Mouse (Mus musculus) midbrain, embryonic 11.5 days (tissue): Measurements from ENCODE around the gene Higd2a. TPM values are rescaled to one million over a fixed set of nuclear protein-coding genes. Genes with fewer than 3 reads are reported as not detected.

Experiments used
- ATAC-seq: fragments of 200-750 bp; cut with Nextera tagmentation; 2 replicates; pipeline ENCODE4 v1.8.0; 2017; ENCODE audit warnings: moderate TSS enrichment, moderate library complexity; ENCODE audit not compliant: low FRiP score
- DNase-seq: peaks from one replicate; pipeline ENCODE4 v3.0.0; 2015; ENCODE audit warnings: low spot score; ENCODE audit errors: missing footprints
- H3K27ac ChIP-seq: fragments of 300-500 bp; sonication (generic); 2 replicates; pipeline ENCODE4 v1.5.1; 2014; ENCODE audit warnings: low read depth, low read length
- H3K27me3 ChIP-seq: fragments of 300-500 bp; sonication (generic); 2 replicates; pipeline ENCODE4 v1.6.1; 2014; ENCODE audit warnings: mild to moderate bottlenecking, low read length, moderate library complexity, mixed read lengths; ENCODE audit not compliant: control insufficient read depth, insufficient read depth
- H3K36me3 ChIP-seq: fragments of 300-500 bp; sonication (generic); 2 replicates; pipeline ENCODE4 v1.6.1; 2014; ENCODE audit warnings: mild to moderate bottlenecking, low read length, moderate library complexity, mixed read lengths; ENCODE audit not compliant: control insufficient read depth, insufficient read depth
- H3K4me1 ChIP-seq: fragments of 300-500 bp; sonication (generic); 2 replicates; pipeline ENCODE4 v1.6.1; 2014; ENCODE audit warnings: low read length; ENCODE audit not compliant: control insufficient read depth, insufficient read depth
- H3K4me2 ChIP-seq: fragments of 300-500 bp; sonication (generic); 2 replicates; pipeline ENCODE4 v1.6.1; 2014; ENCODE audit warnings: mild to moderate bottlenecking, moderate library complexity
- H3K4me3 ChIP-seq: fragments of 300-500 bp; sonication (generic); 2 replicates; pipeline ENCODE4 v1.5.1; 2014; ENCODE audit warnings: low read depth, low read length
- H3K9ac ChIP-seq: fragments of 300-500 bp; sonication (generic); 2 replicates; pipeline ENCODE4 v1.6.1; 2014; ENCODE audit warnings: low read length
- H3K9me3 ChIP-seq: fragments of 300-500 bp; sonication (generic); 2 replicates; pipeline ENCODE4 v1.6.1; 2016; ENCODE audit warnings: low read length; ENCODE audit not compliant: control insufficient read depth
- WGBS: fragments of 180-500 bp; shearing (Covaris S2); extraction: QIAGEN DNeasy Blood & Tissue Kit; methylation state at CpG from one replicate; pipeline ENCODE4 v1.1.7; 2014; 5-methylcytosine and 5-hydroxymethylcytosine counted together
- polyA plus RNA-seq: library from polyadenylated mRNA; unstranded; fragments of >200 nt; fragmentation: Nextera tagmentation; extraction: Ambion mirVana; gene quantifications from 2 replicates; pipeline ENCODE4 v1.2.1, GENCODE M21; 2014

Gene Higd2a
- polyA plus RNA-seq, 1 experiment from 2014 or later = 164 TPM

- Histone ChIP-seq H3K4me2 (peak within 1 kb of the TSS; percentile 97), H3K4me1 (peaks cover 8% of the 10 kb centered on the region), H3K27ac (peak within 1 kb of the TSS; percentile 53; the same call in 1 of the 2 replicates), H3K9me3 (no peaks in the 10 kb centered on the region), H3K27me3 (no peaks in the 10 kb centered on the region), H3K36me3 (peaks cover 4% of the 10 kb centered on the region; the same call in 1 of the 2 replicates), H3K4me3 (peak within 1 kb of the TSS; percentile 94), H3K9ac (peak within 1 kb of the TSS; percentile 91)
- WGBS = 0% methylated on average over 55 of the region's 55 CpGs
- DNase-seq (peak; percentile 97), ATAC-seq (peak; percentile 96)
These were observed 15.0 kb upstream of the Higd2a start, which contains the start of gene Arl10 for GRCm38 (mm10) chr13:54574854-54575481. Gene Arl10, plus strand, starts transcription at chr13:54575015.

DNA sequence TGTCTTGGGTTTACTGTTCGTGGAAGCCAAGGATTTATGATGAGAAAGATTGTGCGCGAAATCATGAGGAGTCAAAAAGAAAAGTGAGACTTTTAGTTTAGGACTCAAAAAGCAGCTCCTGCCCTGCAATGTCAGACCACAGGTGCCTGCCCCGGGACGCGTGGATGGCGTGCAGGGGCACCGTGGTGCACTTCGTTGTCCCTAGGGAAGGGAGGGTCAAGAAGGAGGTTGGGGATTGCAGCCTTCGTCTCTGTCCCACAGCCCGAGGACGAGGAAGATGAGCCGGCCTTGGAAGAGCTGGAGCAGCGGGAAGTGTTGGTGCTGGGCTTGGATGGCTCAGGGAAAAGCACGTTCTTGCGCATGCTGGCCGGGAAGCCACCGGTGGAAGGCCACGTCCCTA, 14.5 kb upstream of the Higd2a start:
- DNase-seq (no peak), ATAC-seq (peak; percentile 38; the same call in 1 of the 2 replicates)
- Histone ChIP-seq H3K4me1 (peaks cover 8% of the 10 kb centered on the region), H3K4me3 (peak overlapping the region; percentile 94), H3K36me3 (peaks cover 4% of the 10 kb centered on the region; the same call in 1 of the 2 replicates), H3K27ac (peak overlapping the region; percentile 53; the same call in 1 of the 2 replicates), H3K9me3 (no peaks in the 10 kb centered on the region), H3K27me3 (no peaks in the 10 kb centered on the region), H3K9ac (peak overlapping the region; percentile 91), H3K4me2 (peak overlapping the region; percentile 97)
- WGBS = 4% methylated on average over 19 of the region's 19 CpGs

- no peak overlapping the region for H3K9ac ChIP-seq
- no peaks in the 10 kb centered on the region for H3K9me3 ChIP-seq
- ATAC-seq = no peak
- no peaks in the 10 kb centered on the region for H3K27me3 ChIP-seq
- no peak overlapping the region for H3K4me3 ChIP-seq
- WGBS = 85% methylated on average over 21 of the region's 21 CpGs
- DNase-seq = no peak
- H3K4me1 ChIP-seq = peaks cover 8% of the 10 kb centered on the region
- no peak overlapping the region for H3K27ac ChIP-seq
- peaks cover 16% of the 10 kb centered on the region for H3K36me3 ChIP-seq
- no peak overlapping the region for H3K4me2 ChIP-seq
These were observed 12.1 kb upstream of the Higd2a start for GRCm38 (mm10) chr13:54577652-54578507.

DNA sequence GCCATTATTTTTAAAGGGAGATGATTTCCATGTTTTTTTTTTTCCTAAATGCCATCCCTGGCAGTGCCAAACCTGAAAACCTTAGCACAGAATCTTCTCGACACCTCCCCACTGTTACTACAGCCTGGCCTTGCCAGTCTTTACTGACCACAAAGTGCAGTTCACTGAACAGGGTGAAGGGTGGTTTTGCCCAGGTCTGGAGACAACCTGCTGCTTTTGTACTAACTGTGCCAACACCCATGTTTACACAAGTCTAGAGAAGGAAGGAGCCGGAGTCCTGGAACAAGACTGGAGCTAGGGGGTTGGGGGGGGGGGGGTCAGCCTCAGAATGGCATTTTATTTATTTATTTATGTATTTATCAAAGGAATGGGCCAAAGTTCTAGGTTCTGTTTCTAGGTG, 8.6 kb upstream of the Higd2a start:
- Histone ChIP-seq H3K9me3 (no peaks in the 10 kb centered on the region), H3K4me3 (no peak overlapping the region), H3K36me3 (peaks cover 28% of the 10 kb centered on the region), H3K4me2 (no peak overlapping the region), H3K4me1 (no peaks in the 10 kb centered on the region), H3K27ac (no peak overlapping the region), H3K9ac (no peak overlapping the region), H3K27me3 (no peaks in the 10 kb centered on the region)
- no peak for ATAC-seq
- DNase-seq = no peak
- 85% methylated on average over 2 of the region's 2 CpGs for WGBS

DNA sequence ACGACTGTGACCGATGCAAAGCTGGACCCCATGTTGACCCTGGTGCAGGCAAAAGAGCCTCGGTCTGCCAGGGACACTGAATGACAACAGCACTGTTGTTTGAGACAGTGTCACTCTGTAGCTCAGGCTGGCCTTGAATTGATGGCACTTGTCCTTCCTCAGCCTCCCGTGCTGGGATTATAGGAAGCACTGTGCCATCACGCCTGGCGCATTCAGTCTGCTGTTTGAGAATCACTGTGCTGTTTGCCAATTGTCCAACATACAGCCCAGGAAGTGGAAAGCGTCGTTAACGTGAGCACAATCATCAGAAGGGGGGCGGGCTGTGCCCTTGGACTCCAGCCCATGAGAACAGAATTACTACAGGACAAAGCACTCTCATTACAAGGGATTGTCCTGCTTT, 7.9 kb upstream of the Higd2a start:
- H3K4me1 ChIP-seq = no peaks in the 10 kb centered on the region
- H3K4me3 ChIP-seq = no peak overlapping the region
- H3K4me2 ChIP-seq = no peak overlapping the region
- WGBS = 88% methylated on average over 10 of the region's 10 CpGs
- DNase-seq = no peak
- H3K36me3 ChIP-seq = peaks cover 31% of the 10 kb centered on the region
- no peak overlapping the region for H3K27ac ChIP-seq
- H3K27me3 ChIP-seq = no peaks in the 10 kb centered on the region
- no peaks in the 10 kb centered on the region for H3K9me3 ChIP-seq
- ATAC-seq = no peak
- H3K9ac ChIP-seq = no peak overlapping the region

- ATAC-seq (no peak), DNase-seq (no peak)
- H3K9ac ChIP-seq = no peak overlapping the region
- H3K27ac ChIP-seq = no peak overlapping the region
- no peaks in the 10 kb centered on the region for H3K9me3 ChIP-seq
- H3K4me2 ChIP-seq = no peak overlapping the region
- peaks cover 27% of the 10 kb centered on the region for H3K36me3 ChIP-seq
- 87% methylated on average over 5 of the region's 5 CpGs for WGBS
- H3K4me3 ChIP-seq = no peak overlapping the region
- no peaks in the 10 kb centered on the region for H3K27me3 ChIP-seq
- H3K4me1 ChIP-seq = no peaks in the 10 kb centered on the region
These were observed 7.1 kb upstream of the Higd2a start for GRCm38 (mm10) chr13:54582860-54583259.

DNA sequence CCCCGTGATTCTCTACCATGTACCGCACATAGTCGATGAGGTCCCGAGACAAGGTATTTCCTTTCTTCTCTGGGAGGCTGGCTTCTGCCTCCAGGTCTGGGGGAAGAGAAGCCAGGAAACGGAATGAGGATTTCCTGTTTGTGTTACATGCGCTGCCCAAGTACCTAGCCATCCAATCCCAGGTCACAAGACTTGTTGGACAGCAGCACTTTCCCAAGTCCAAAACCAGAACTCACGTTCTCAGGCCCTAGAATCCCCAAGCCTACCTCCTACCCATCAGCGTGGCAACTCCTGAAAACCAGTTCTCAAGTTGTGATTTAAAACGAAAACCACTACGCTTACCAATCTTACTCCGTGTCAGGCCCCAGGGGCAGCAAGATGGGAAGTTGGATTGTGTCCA, 4.2 kb upstream of the Higd2a start:
- Histone ChIP-seq H3K9me3 (no peaks in the 10 kb centered on the region), H3K4me1 (peaks cover 9% of the 10 kb centered on the region; the same call in 1 of the 2 replicates), H3K9ac (no peak overlapping the region), H3K36me3 (peaks cover 25% of the 10 kb centered on the region), H3K27ac (no peak overlapping the region), H3K4me2 (no peak overlapping the region), H3K27me3 (no peaks in the 10 kb centered on the region), H3K4me3 (no peak overlapping the region)
- DNase-seq = no peak
- no peak for ATAC-seq
- WGBS = 92% methylated on average over 11 of the region's 11 CpGs

GRCm38 (mm10) chr13:54589414-54589995, 502 bp upstream of the Higd2a start:
- no peaks in the 10 kb centered on the region for H3K9me3 ChIP-seq
- ATAC-seq (peak; percentile 40; the same call in 1 of the 2 replicates), DNase-seq (no peak)
- WGBS = 2% methylated on average over 24 of the region's 24 CpGs
- peak overlapping the region; percentile 48 for H3K4me2 ChIP-seq
- H3K36me3 ChIP-seq = peaks cover 5% of the 10 kb centered on the region; the same call in 1 of the 2 replicates
- peak overlapping the region; percentile 74 for H3K4me3 ChIP-seq
- no peak overlapping the region for H3K27ac ChIP-seq
- peak overlapping the region; percentile 71 for H3K9ac ChIP-seq
- H3K27me3 ChIP-seq = no peaks in the 10 kb centered on the region
- peaks cover 15% of the 10 kb centered on the region; the same call in 1 of the 2 replicates for H3K4me1 ChIP-seq
